Mouse (Mus musculus) testis, postnatal 14 days (tissue): ENCODE results near the gene Col4a2.

Experiments
- DNase-seq: peaks from one replicate; pipeline ENCODE4 v3.0.0; 2021; ENCODE audit warnings: low spot score

The Col4a2 gene

GRCm38 (mm10) chr8:11497017-11497990 is 184.7 kb downstream of the Col4a2 start, which contains the start of gene Naxd:
Gene Naxd (plus strand): TSS chr8:11497506.
- DNase-seq: peak; percentile 91

GRCm38 (mm10) chr8:11498281-11498680 is 185.7 kb downstream of the Col4a2 start:
- no peak for DNase-seq
